ENCODE assay signal across 17 mouse cellular contexts in the genomic region with DNA sequence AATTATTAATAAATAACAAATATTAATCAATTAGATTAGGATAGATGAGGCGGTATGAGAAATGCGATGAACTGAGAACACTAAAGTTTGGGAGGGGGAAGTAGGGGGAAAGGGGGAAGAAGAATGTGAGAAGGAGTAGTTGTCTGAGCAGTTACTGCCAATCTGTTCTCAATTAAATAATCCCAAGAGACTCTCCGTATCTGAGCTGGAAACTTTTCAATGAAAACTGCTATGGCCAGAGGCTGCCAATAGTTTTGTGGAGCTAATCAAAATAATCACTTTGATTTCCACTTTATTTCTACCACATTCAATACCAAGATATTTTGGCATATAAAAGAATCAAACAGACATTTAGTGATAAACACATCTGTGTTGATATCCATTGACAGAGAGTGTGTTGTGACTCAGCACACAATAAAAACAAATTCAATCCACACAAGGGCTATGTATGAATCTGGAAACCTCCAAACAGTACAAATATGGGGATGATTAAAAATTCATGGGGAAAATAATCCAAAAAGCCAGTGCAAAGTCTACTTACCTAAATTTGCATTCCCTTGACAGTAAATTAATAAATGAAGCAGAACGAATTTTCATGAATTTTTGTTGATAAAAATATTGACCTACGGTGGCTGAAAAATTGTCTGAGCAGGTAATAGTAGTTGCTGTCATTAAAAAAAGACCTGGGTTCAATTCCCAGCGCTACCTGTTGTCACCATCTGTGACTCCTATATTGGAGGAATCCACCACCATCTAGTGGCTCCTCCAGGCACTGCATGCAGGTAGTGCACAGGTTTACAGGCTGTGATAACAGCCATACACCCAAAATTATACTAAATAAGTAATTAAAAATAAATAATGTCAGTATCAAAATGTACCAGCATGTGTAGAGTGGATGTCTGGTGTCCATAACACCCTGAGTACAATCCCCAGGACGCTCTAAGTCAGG.
DNase-seq lines count a peak whose midpoint lies in the region; ATAC-seq and TF ChIP-seq lines count a peak whose summit lies in the region.
"Had no signal": no experiment of that assay in that cellular context is flagged by ENCODE, and none has a peak within 500 bp of the region (broad histone marks: within the 10 kb centered on the region; RNA-seq: fewer than 3 reads in every experiment).

No protein-coding gene starts in this region.

- H3K4me2 ChIP-seq in hindbrain, postnatal 0 days (ENCODE audit: low read depth, low read length), result no peak overlapping the region
- no peak overlapping the region for H3K4me2 ChIP-seq in hindbrain, embryonic 13.5 days
- H3K4me2 ChIP-seq in lung, embryonic 14.5 days, result no peak overlapping the region
- H3K4me2 ChIP-seq: heart, embryonic 12.5 days; liver, embryonic 15.5 days; midbrain, embryonic 15.5 days had no signal

- no peak overlapping the region for H3K9ac ChIP-seq in hindbrain, postnatal 0 days (replicated peaks; ENCODE audit: low read length)
- H3K9ac ChIP-seq in hindbrain, embryonic 13.5 days, result no peak overlapping the region
- H3K9ac ChIP-seq in lung, embryonic 14.5 days, result no peak overlapping the region
- H3K9ac ChIP-seq: heart, embryonic 12.5 days; liver, embryonic 15.5 days; midbrain, embryonic 15.5 days had no signal

- no peak for TF ChIP-seq POLR2A in embryonic fibroblast, embryonic 13.5 days (IDR thresholded peaks at IDR 0.05; ENCODE audit: low read depth, low read length)

- no peak overlapping the region for H3K27ac ChIP-seq in hindbrain, postnatal 0 days
- no peak overlapping the region for H3K27ac ChIP-seq in hindbrain, embryonic 13.5 days
- H3K27ac ChIP-seq in lung, embryonic 14.5 days (ENCODE audit: low read depth), result no peak overlapping the region
- H3K27ac ChIP-seq in embryonic fibroblast, embryonic 13.5 days (ENCODE audit: insufficient read depth, low read length), result no peak overlapping the region
- H3K27ac ChIP-seq: hindbrain, embryonic 10.5 days; liver, embryonic 15.5 days; midbrain, embryonic 15.5 days had no signal

- no peak overlapping the region for H3K4me3 ChIP-seq in hindbrain, postnatal 0 days (ENCODE audit: low read length)
- H3K4me3 ChIP-seq in hindbrain, embryonic 13.5 days, result no peak overlapping the region
- H3K4me3 ChIP-seq in lung, embryonic 14.5 days (ENCODE audit: low read depth, low read length), result no peak overlapping the region
- H3K4me3 ChIP-seq in embryonic fibroblast, embryonic 13.5 days (ENCODE audit: insufficient read depth, low read length), result no peak overlapping the region
- H3K4me3 ChIP-seq: heart, embryonic 12.5 days; hindbrain, embryonic 10.5 days; liver, embryonic 15.5 days; midbrain, embryonic 15.5 days had no signal

- no peaks in the 10 kb centered on the region for H3K4me1 ChIP-seq in hindbrain, postnatal 0 days (ENCODE audit: insufficient read depth, low read length)
- H3K4me1 ChIP-seq in hindbrain, embryonic 13.5 days (replicated peaks), result no peaks in the 10 kb centered on the region
- H3K4me1 ChIP-seq in lung, embryonic 14.5 days (ENCODE audit: insufficient read depth), result no peaks in the 10 kb centered on the region
- no peaks in the 10 kb centered on the region for H3K4me1 ChIP-seq in embryonic fibroblast, embryonic 13.5 days (ENCODE audit: control insufficient read depth, insufficient read depth, low read length)
- H3K4me1 ChIP-seq: heart, embryonic 12.5 days; hindbrain, embryonic 10.5 days; liver, embryonic 15.5 days; midbrain, embryonic 15.5 days had no signal

- peak; percentile 17 for TF ChIP-seq CTCF in hindbrain, postnatal 0 days (IDR thresholded peaks at IDR 0.05; ENCODE audit: low read depth)
- TF ChIP-seq CTCF in lung, embryonic 14.5 days (IDR thresholded peaks at IDR 0.05; ENCODE audit: low read depth), result peak; percentile 34; the same call in 1 of the 2 replicates
- 0 out of 2 replicates have a peak, but pooled peaks have one; percentile 6 for TF ChIP-seq CTCF in embryonic fibroblast, embryonic 13.5 days (IDR thresholded peaks at IDR 0.05; ENCODE audit: borderline replicate concordance, insufficient read depth, low read length)

- no peaks in the 10 kb centered on the region for H3K36me3 ChIP-seq in hindbrain, postnatal 0 days (ENCODE audit: insufficient read depth, low read length)
- no peaks in the 10 kb centered on the region for H3K36me3 ChIP-seq in hindbrain, embryonic 13.5 days
- no peaks in the 10 kb centered on the region for H3K36me3 ChIP-seq in lung, embryonic 14.5 days (ENCODE audit: insufficient read depth)
- H3K36me3 ChIP-seq: heart, embryonic 12.5 days; hindbrain, embryonic 10.5 days; liver, embryonic 15.5 days; midbrain, embryonic 15.5 days had no signal

- H3K9me3 ChIP-seq in hindbrain, postnatal 0 days (ENCODE audit: low read length), result no peaks in the 10 kb centered on the region
- H3K9me3 ChIP-seq in hindbrain, embryonic 13.5 days, result 0 out of 2 replicates have a peak, but pooled peaks cover 4% of the 10 kb centered on the region
- H3K9me3 ChIP-seq in lung, embryonic 14.5 days (ENCODE audit: low read depth, low read length), result no peaks in the 10 kb centered on the region
- H3K9me3 ChIP-seq: heart, embryonic 12.5 days; hindbrain, embryonic 10.5 days; midbrain, embryonic 15.5 days had no signal

- no peaks in the 10 kb centered on the region for H3K27me3 ChIP-seq in hindbrain, postnatal 0 days (ENCODE audit: insufficient read depth, low read length)
- no peaks in the 10 kb centered on the region for H3K27me3 ChIP-seq in hindbrain, embryonic 13.5 days
- H3K27me3 ChIP-seq in lung, embryonic 14.5 days (ENCODE audit: insufficient read depth, low read length), result no peaks in the 10 kb centered on the region
- H3K27me3 ChIP-seq: heart, embryonic 12.5 days; liver, embryonic 15.5 days; midbrain, embryonic 15.5 days had no signal

- WGBS in hindbrain, postnatal 0 days, result 74% methylated on average over 7 of the region's 7 CpGs
- 79% methylated on average over 7 of the region's 7 CpGs for WGBS in hindbrain, embryonic 13.5 days
- 81% methylated on average over 7 of the region's 7 CpGs for WGBS in lung, embryonic 14.5 days

- no peak for DNase-seq in hindbrain, postnatal 0 days (ENCODE audit: low spot score)
- no peak for DNase-seq in lung, embryonic 14.5 days
- no peak for DNase-seq in lung, postnatal 36 days
- peak; percentile 11 for DNase-seq in NIH3T3 (ENCODE audit: low read depth)
- no peak for DNase-seq in spleen, postnatal 4 days (ENCODE audit: low spot score in 2 of 2)
- DNase-seq: cerebellum, adult 11-12 months; gastrocnemius, postnatal 14 days; kidney, adult 11 months; right cerebral cortex, postnatal 4 days; thymus, postnatal 14 days had no signal

- ATAC-seq in hindbrain, postnatal 0 days, result no peak
- ATAC-seq in hindbrain, embryonic 13.5 days (ENCODE audit: low FRiP score), result no peak
- ATAC-seq in lung, embryonic 14.5 days (ENCODE audit: insufficient read depth), result no peak
- ATAC-seq: activated CD4-positive, CD25-positive, alpha-beta regulatory T cell, adult 4 months; midbrain, embryonic 15.5 days had no signal
